ENCODE assay signal across 10 mouse cellular contexts in the genomic region with DNA sequence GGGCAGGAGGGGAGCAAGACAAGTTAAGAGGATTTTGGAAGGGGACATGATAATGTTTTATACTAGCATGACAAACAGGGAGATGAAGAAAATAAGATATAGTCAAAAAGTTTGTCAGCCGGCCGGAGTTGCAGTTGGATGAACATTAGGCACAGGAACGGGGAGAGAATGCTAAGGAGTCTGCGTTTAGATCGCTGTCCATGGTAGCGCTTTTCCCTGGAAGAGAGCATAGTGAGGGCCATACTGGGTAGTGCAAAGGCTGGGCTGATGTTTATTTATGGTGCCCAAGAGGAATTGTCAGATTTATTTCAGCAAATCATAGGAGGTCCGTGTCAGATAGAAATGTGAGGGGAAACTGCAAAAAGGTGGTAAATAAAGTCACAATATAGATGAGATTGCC.
DNase-seq lines count a peak whose midpoint lies in the region; ATAC-seq and TF ChIP-seq lines count a peak whose summit lies in the region.
"Had no signal": no experiment of that assay in that cellular context is flagged by ENCODE, and none has a peak within 500 bp of the region (broad histone marks: within the 10 kb centered on the region; RNA-seq: fewer than 3 reads in every experiment).

No protein-coding gene starts in this region.

- DNase-seq in hindbrain, embryonic 10.5 days (ENCODE audit: low spot score): peak; percentile 26
- peak; percentile 9 for DNase-seq in ovary, postnatal 36 days (ENCODE audit: low spot score)
- DNase-seq in ovary, adult 18-20 months (ENCODE audit: low spot score): no peak
- DNase-seq in hindbrain, postnatal 0 days (ENCODE audit: low spot score): peak; percentile 25
- DNase-seq in testis, postnatal 14 days (ENCODE audit: low spot score): peak; percentile 5
- DNase-seq in right cerebral cortex, postnatal 4 days: no peak
- DNase-seq in layer of hippocampus, adult 9-10 months (ENCODE audit: low spot score): no peak

- H3K9ac ChIP-seq in hindbrain, embryonic 13.5 days: no peak overlapping the region
- no peak overlapping the region for H3K9ac ChIP-seq in hindbrain, postnatal 0 days (replicated peaks; ENCODE audit: low read length)
- H3K9ac ChIP-seq: hindbrain, embryonic 15.5 days; neural tube, embryonic 12.5 days had no signal

- no peaks in the 10 kb centered on the region for H3K27me3 ChIP-seq in hindbrain, embryonic 10.5 days (ENCODE audit: insufficient read depth, poor library complexity, severe bottlenecking)
- no peaks in the 10 kb centered on the region for H3K27me3 ChIP-seq in hindbrain, embryonic 13.5 days
- no peaks in the 10 kb centered on the region for H3K27me3 ChIP-seq in hindbrain, postnatal 0 days (ENCODE audit: insufficient read depth, low read length)
- H3K27me3 ChIP-seq: hindbrain, embryonic 15.5 days; neural tube, embryonic 12.5 days had no signal

- no peak overlapping the region for H3K4me3 ChIP-seq in hindbrain, embryonic 10.5 days
- H3K4me3 ChIP-seq in hindbrain, embryonic 13.5 days: no peak overlapping the region
- H3K4me3 ChIP-seq in hindbrain, postnatal 0 days (ENCODE audit: low read length): no peak overlapping the region
- H3K4me3 ChIP-seq: hindbrain, embryonic 15.5 days; neural tube, embryonic 12.5 days had no signal

- no peak for ATAC-seq in hindbrain, embryonic 13.5 days (ENCODE audit: low FRiP score)
- no peak for ATAC-seq in hindbrain, postnatal 0 days

- no peaks in the 10 kb centered on the region for H3K9me3 ChIP-seq in hindbrain, embryonic 10.5 days
- no peaks in the 10 kb centered on the region for H3K9me3 ChIP-seq in hindbrain, embryonic 13.5 days
- H3K9me3 ChIP-seq in hindbrain, postnatal 0 days (ENCODE audit: low read length): no peaks in the 10 kb centered on the region
- H3K9me3 ChIP-seq: hindbrain, embryonic 15.5 days; neural tube, embryonic 12.5 days had no signal

- no peaks in the 10 kb centered on the region for H3K36me3 ChIP-seq in hindbrain, embryonic 10.5 days
- no peaks in the 10 kb centered on the region for H3K36me3 ChIP-seq in hindbrain, embryonic 13.5 days
- no peaks in the 10 kb centered on the region for H3K36me3 ChIP-seq in hindbrain, postnatal 0 days (ENCODE audit: insufficient read depth, low read length)
- H3K36me3 ChIP-seq: hindbrain, embryonic 15.5 days; neural tube, embryonic 12.5 days had no signal

- no peaks in the 10 kb centered on the region for H3K4me1 ChIP-seq in hindbrain, embryonic 10.5 days (replicated peaks)
- H3K4me1 ChIP-seq in hindbrain, embryonic 13.5 days (replicated peaks): no peaks in the 10 kb centered on the region
- no peaks in the 10 kb centered on the region for H3K4me1 ChIP-seq in hindbrain, postnatal 0 days (ENCODE audit: insufficient read depth, low read length)
- H3K4me1 ChIP-seq: hindbrain, embryonic 15.5 days; neural tube, embryonic 12.5 days had no signal

- 33% methylated on average over 7 of the region's 7 CpGs for WGBS in hindbrain, embryonic 10.5 days
- 37% methylated on average over 7 of the region's 7 CpGs for WGBS in hindbrain, embryonic 13.5 days
- WGBS in hindbrain, postnatal 0 days: 32% methylated on average over 7 of the region's 7 CpGs

- H3K4me2 ChIP-seq in hindbrain, embryonic 13.5 days: no peak overlapping the region
- no peak overlapping the region for H3K4me2 ChIP-seq in hindbrain, postnatal 0 days (ENCODE audit: low read depth, low read length)
- H3K4me2 ChIP-seq: hindbrain, embryonic 15.5 days; neural tube, embryonic 12.5 days had no signal

- TF ChIP-seq CTCF in hindbrain, postnatal 0 days (IDR thresholded peaks at IDR 0.05; ENCODE audit: low read depth): no peak

- H3K27ac ChIP-seq in hindbrain, embryonic 10.5 days: no peak overlapping the region
- no peak overlapping the region for H3K27ac ChIP-seq in hindbrain, embryonic 13.5 days
- H3K27ac ChIP-seq in hindbrain, postnatal 0 days: no peak overlapping the region
- H3K27ac ChIP-seq: hindbrain, embryonic 15.5 days; neural tube, embryonic 12.5 days had no signal

Comparison
In these comparisons a context has a peak if more than half of its experiments do, and no peak if none do; other contexts are left out.
1. DNase-seq: peak in hindbrain, embryonic 10.5 days (single experiment), ovary, postnatal 36 days (single experiment), hindbrain, postnatal 0 days (single experiment) and testis, postnatal 14 days (single experiment); none in ovary, adult 18-20 months (single experiment), right cerebral cortex, postnatal 4 days (single experiment) and layer of hippocampus, adult 9-10 months (single experiment).